Comparison of ENCODE assay signal across 47 mouse cellular contexts in the genomic region with DNA sequence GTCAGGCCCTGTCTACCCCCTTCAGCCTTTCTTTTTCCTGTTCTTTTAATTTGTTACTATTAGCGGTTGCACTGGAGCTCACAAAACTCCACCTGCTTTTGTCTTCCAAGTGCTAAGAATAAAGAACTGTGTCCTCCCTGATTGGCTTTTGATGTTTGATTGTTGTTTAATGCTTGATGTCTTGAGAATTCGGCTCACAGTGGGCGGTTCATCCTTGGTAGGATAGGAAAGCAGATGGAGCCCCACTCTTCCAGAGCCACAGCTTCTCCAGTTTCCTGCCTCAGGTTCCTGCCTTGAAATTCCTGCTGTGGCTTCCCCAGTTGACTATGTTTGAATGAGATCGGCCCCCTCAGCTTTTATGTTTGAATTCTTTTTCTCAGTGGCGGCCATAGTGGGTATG. TPM values are rescaled to one million over a fixed set of nuclear protein-coding genes. Genes with fewer than 3 reads are reported as not detected.
"Had no signal": no experiment of that assay in that cellular context is flagged by ENCODE, and none has a peak within 500 bp of the region (broad histone marks: within the 10 kb centered on the region; RNA-seq: fewer than 3 reads in every experiment).

No protein-coding gene starts in this region.

- H3K9ac ChIP-seq: limb, embryonic 12.5 days; limb, embryonic 13.5 days; limb, embryonic 15.5 days; liver, embryonic 12.5 days; liver, embryonic 13.5 days; liver, embryonic 14.5 days; liver, embryonic 15.5 days; liver, postnatal 0 days; lung, embryonic 14.5 days; lung, embryonic 15.5 days; midbrain, embryonic 12.5 days; midbrain, embryonic 13.5 days; midbrain, embryonic 15.5 days; neural tube, embryonic 12.5 days had no signal

- DNase-seq: left cerebral cortex, postnatal 4 days; liver; liver, embryonic 13.5 days; lung, adult 18-20 months; lung, adult 2 months; lung, postnatal 10 days; lung, postnatal 14 days; lung, postnatal 36 days; lung, postnatal 4 days had no signal

- H3K36me3 ChIP-seq: limb, embryonic 10.5 days; limb, embryonic 12.5 days; limb, embryonic 13.5 days; limb, embryonic 15.5 days; liver, embryonic 12.5 days; liver, embryonic 15.5 days; lung, embryonic 15.5 days; midbrain, embryonic 10.5 days; midbrain, embryonic 12.5 days; midbrain, embryonic 13.5 days; midbrain, embryonic 15.5 days; neural tube, embryonic 12.5 days had no signal

- H3K4me1 ChIP-seq: limb, embryonic 10.5 days; limb, embryonic 12.5 days; limb, embryonic 13.5 days; limb, embryonic 15.5 days; liver, embryonic 12.5 days; liver, embryonic 13.5 days; liver, embryonic 15.5 days; lung, embryonic 15.5 days; megakaryocyte, embryonic 14.5 days; midbrain, embryonic 10.5 days; midbrain, embryonic 12.5 days; midbrain, embryonic 13.5 days; midbrain, embryonic 15.5 days; neural tube, embryonic 12.5 days had no signal

- H3K4me2 ChIP-seq: limb, embryonic 12.5 days; limb, embryonic 13.5 days; limb, embryonic 15.5 days; liver, embryonic 11.5 days; liver, embryonic 12.5 days; liver, embryonic 13.5 days; liver, embryonic 15.5 days; lung, embryonic 14.5 days; lung, embryonic 15.5 days; midbrain, embryonic 11.5 days; midbrain, embryonic 12.5 days; midbrain, embryonic 13.5 days; midbrain, embryonic 15.5 days; neural tube, embryonic 12.5 days had no signal

- H3K4me3 ChIP-seq: limb, embryonic 10.5 days; limb, embryonic 12.5 days; limb, embryonic 13.5 days; limb, embryonic 15.5 days; liver, embryonic 12.5 days; liver, embryonic 13.5 days; liver, embryonic 15.5 days; lung, embryonic 15.5 days; midbrain, embryonic 10.5 days; midbrain, embryonic 12.5 days; midbrain, embryonic 13.5 days; midbrain, embryonic 15.5 days; myocyte; neural tube, embryonic 12.5 days had no signal

- H3K27me3 ChIP-seq: limb, embryonic 12.5 days; limb, embryonic 13.5 days; limb, embryonic 15.5 days; liver, embryonic 12.5 days; liver, embryonic 13.5 days; liver, embryonic 15.5 days; lung, embryonic 15.5 days; midbrain, embryonic 12.5 days; midbrain, embryonic 13.5 days; midbrain, embryonic 15.5 days; neural tube, embryonic 12.5 days had no signal

- H3K27ac ChIP-seq: limb, embryonic 10.5 days; limb, embryonic 12.5 days; limb, embryonic 13.5 days; limb, embryonic 15.5 days; liver, embryonic 12.5 days; liver, embryonic 13.5 days; liver, embryonic 14.5 days; liver, embryonic 15.5 days; lung, embryonic 15.5 days; macrophage; midbrain, embryonic 10.5 days; midbrain, embryonic 12.5 days; midbrain, embryonic 13.5 days; midbrain, embryonic 15.5 days; neural tube, embryonic 12.5 days had no signal

- ATAC-seq: liver, embryonic 12.5 days; liver, postnatal 0 days; lung, postnatal 0 days; midbrain, embryonic 13.5 days; midbrain, embryonic 15.5 days; midbrain, embryonic 16.5 days had no signal

- H3K9me3 ChIP-seq: midbrain, embryonic 15.5 days had no signal

RNA-seq across cellular contexts. Expression of a gene that starts 4.2 kb away (rescaled TPM):
- total RNA-seq: left cerebral cortex, postnatal 10 days; left cerebral cortex, postnatal 14 days; left cerebral cortex, postnatal 25 days; left cerebral cortex, postnatal 36 days; left cerebral cortex, postnatal 4 days; megakaryocyte progenitor cell, adult 5-6 weeks; megakaryocyte, adult 5-6 weeks; megakaryocyte-erythroid progenitor cell, adult 5-6 weeks; midbrain, postnatal 0 days; monocyte, adult 5-6 weeks had no signal
- polyA plus RNA-seq: limb, embryonic 10.5 days; limb, embryonic 11.5 days; limb, embryonic 12.5 days; limb, embryonic 13.5 days; limb, embryonic 14.5 days; limb, embryonic 15.5 days; liver, embryonic 11.5 days; liver, embryonic 12.5 days; liver, embryonic 13.5 days; liver, embryonic 14.5 days; liver, embryonic 15.5 days; liver, embryonic 16.5 days; liver, postnatal 0 days; lung, adult 2 months; lung, embryonic 14.5 days; lung, embryonic 15.5 days; lung, embryonic 16.5 days; lung, postnatal 0 days; macrophage; midbrain, embryonic 10.5 days; midbrain, embryonic 11.5 days; midbrain, embryonic 12.5 days; midbrain, embryonic 13.5 days; midbrain, embryonic 14.5 days; midbrain, embryonic 15.5 days; midbrain, embryonic 16.5 days; midbrain, postnatal 0 days; myocyte; neural tube, embryonic 11.5 days; neural tube, embryonic 12.5 days had no signal

RNA-seq across cellular contexts. Expression of a gene that starts 58.9 kb away (rescaled TPM):
- total RNA-seq: liver, adult 2 months; midbrain, postnatal 0 days; monocyte, adult 5-6 weeks had no signal
- polyA plus RNA-seq: limb, embryonic 10.5 days; limb, embryonic 11.5 days; limb, embryonic 13.5 days; liver, embryonic 11.5 days; lung, embryonic 14.5 days; lung, embryonic 16.5 days; lung, postnatal 0 days; macrophage; midbrain, embryonic 10.5 days; midbrain, embryonic 11.5 days; midbrain, embryonic 13.5 days; myocyte; neural tube, embryonic 12.5 days had no signal
